Mouse (Mus musculus) hindbrain, embryonic 12.5 days (tissue): ENCODE measurements around the gene Katnb1. TPM values are rescaled to one million over a fixed set of nuclear protein-coding genes. Genes with fewer than 3 reads are reported as not detected.
A peak's percentile ranks its signal among the peaks of the same experiment; 100 is the strongest.

Experiments
- ATAC-seq: fragments of 200-750 bp; cut with Nextera tagmentation; 2 replicates; pipeline ENCODE4 v1.8.0; 2017; ENCODE audit warnings: moderate TSS enrichment; ENCODE audit not compliant: low FRiP score
- H3K27ac ChIP-seq: fragments of 300-500 bp; sonication (generic); 2 replicates; pipeline ENCODE4 v1.5.1; 2016; ENCODE audit warnings: mild to moderate bottlenecking
- H3K27me3 ChIP-seq: fragments of 300-500 bp; sonication (generic); 2 replicates; pipeline ENCODE4 v1.6.1; 2016; ENCODE audit warnings: mild to moderate bottlenecking
- H3K36me3 ChIP-seq: fragments of 300-500 bp; sonication (generic); 2 replicates; pipeline ENCODE4 v1.6.1; 2016; ENCODE audit warnings: mild to moderate bottlenecking
- H3K4me1 ChIP-seq: fragments of 300-500 bp; sonication (generic); 2 replicates; pipeline ENCODE4 v1.6.1; 2016
- H3K4me2 ChIP-seq: fragments of 300-500 bp; sonication (generic); replicated peaks from 2 replicates; pipeline ENCODE4 v1.6.1; 2016; ENCODE audit warnings: mild to moderate bottlenecking
- H3K4me3 ChIP-seq: fragments of 300-500 bp; sonication (generic); 2 replicates; pipeline ENCODE4 v1.5.1; 2016; ENCODE audit warnings: mild to moderate bottlenecking
- H3K9ac ChIP-seq: fragments of 300-500 bp; sonication (generic); 2 replicates; pipeline ENCODE4 v1.6.1; 2016; ENCODE audit warnings: mild to moderate bottlenecking, moderate library complexity
- H3K9me3 ChIP-seq: fragments of 300-500 bp; sonication (generic); replicated peaks from 2 replicates; pipeline ENCODE4 v1.6.1; 2016; ENCODE audit warnings: mild to moderate bottlenecking
- WGBS: fragments of 180-500 bp; shearing (Covaris S2); methylation state at CpG from one replicate; pipeline ENCODE4 v1.1.7; 2016; 5-methylcytosine and 5-hydroxymethylcytosine counted together
- polyA plus RNA-seq: library from polyadenylated mRNA; unstranded; fragments of >200 nt; fragmentation: Nextera tagmentation; extraction: Ambion mirVana; gene quantifications from 2 replicates; pipeline ENCODE4 v1.2.1, GENCODE M21; 2016

The Katnb1 gene
- polyA plus RNA-seq, 1 experiment from 2014 or later, result 36.2 TPM

- Histone ChIP-seq H3K4me1 (no peaks in the 10 kb centered on the region), H3K4me3 (no peak overlapping the region), H3K9me3 (no peaks in the 10 kb centered on the region), H3K27ac (no peak overlapping the region), H3K27me3 (no peaks in the 10 kb centered on the region), H3K36me3 (peaks cover 92% of the 10 kb centered on the region), H3K4me2 (no peak overlapping the region), H3K9ac (no peak overlapping the region)
- no peak for ATAC-seq
- 95% methylated on average over 4 of the region's 4 CpGs for WGBS
Measured at GRCm38 (mm10) chr8:95093574-95093973, 12.6 kb downstream of the Katnb1 start.

- Histone ChIP-seq H3K36me3 (peaks cover 82% of the 10 kb centered on the region), H3K27me3 (no peaks in the 10 kb centered on the region), H3K9me3 (no peaks in the 10 kb centered on the region), H3K9ac (no peak overlapping the region), H3K4me2 (no peak overlapping the region), H3K4me1 (no peaks in the 10 kb centered on the region), H3K4me3 (no peak overlapping the region), H3K27ac (no peak overlapping the region)
- 32% methylated on average over 5 of the region's 5 CpGs for WGBS
- ATAC-seq, result peak; percentile 44; the same call in 1 of the 2 replicates
Measured at GRCm38 (mm10) chr8:95099009-95099408, 18.0 kb downstream of the Katnb1 start.

- H3K27me3 ChIP-seq, result no peaks in the 10 kb centered on the region
- H3K27ac ChIP-seq, result no peak overlapping the region
- no peak overlapping the region for H3K4me3 ChIP-seq
- WGBS, result 82% methylated on average over 4 of the region's 4 CpGs
- H3K9me3 ChIP-seq, result no peaks in the 10 kb centered on the region
- H3K36me3 ChIP-seq, result peaks cover 53% of the 10 kb centered on the region
- no peak overlapping the region for H3K4me2 ChIP-seq
- no peaks in the 10 kb centered on the region for H3K4me1 ChIP-seq
- no peak for ATAC-seq
- H3K9ac ChIP-seq, result no peak overlapping the region
Measured at GRCm38 (mm10) chr8:95101972-95102371, 21.0 kb downstream of the Katnb1 start.

GRCm38 (mm10) chr8:95107306-95107705 lies 26.3 kb downstream of the Katnb1 start:
- Histone ChIP-seq H3K36me3 (peaks cover 21% of the 10 kb centered on the region), H3K4me3 (no peak overlapping the region), H3K27me3 (no peaks in the 10 kb centered on the region), H3K9ac (no peak overlapping the region), H3K4me2 (no peak overlapping the region), H3K4me1 (no peaks in the 10 kb centered on the region), H3K27ac (no peak overlapping the region), H3K9me3 (no peaks in the 10 kb centered on the region)
- no peak for ATAC-seq
- WGBS, result 91% methylated on average over 13 of the region's 13 CpGs

- H3K4me1 ChIP-seq, result no peaks in the 10 kb centered on the region
- 94% methylated on average over 3 of the region's 3 CpGs for WGBS
- H3K9me3 ChIP-seq, result no peaks in the 10 kb centered on the region
Measured at GRCm38 (mm10) chr8:95112594-95112993, 31.6 kb downstream of the Katnb1 start.

GRCm38 (mm10) chr8:95113108-95113507 lies 32.1 kb downstream of the Katnb1 start:
- no peak overlapping the region for H3K9ac ChIP-seq
- no peak overlapping the region for H3K4me2 ChIP-seq
- no peak; the same call in 1 of the 2 replicates for ATAC-seq
- no peak overlapping the region for H3K27ac ChIP-seq
- no peaks in the 10 kb centered on the region for H3K9me3 ChIP-seq
- no peaks in the 10 kb centered on the region for H3K4me1 ChIP-seq
- 0 out of 2 replicates have a peak, but pooled peaks cover 8% of the 10 kb centered on the region for H3K36me3 ChIP-seq
- no peaks in the 10 kb centered on the region for H3K27me3 ChIP-seq
- H3K4me3 ChIP-seq, result no peak overlapping the region
- WGBS, result 70% methylated on average over 4 of the region's 4 CpGs

More at GRCm38 (mm10) chr8:95112594-95112993, 31.6 kb downstream of the Katnb1 start:
- ATAC-seq, result no peak
- H3K9ac ChIP-seq, result no peak overlapping the region
- no peak overlapping the region for H3K4me3 ChIP-seq
- H3K27me3 ChIP-seq, result no peaks in the 10 kb centered on the region
- 0 out of 2 replicates have a peak, but pooled peaks cover 12% of the 10 kb centered on the region for H3K36me3 ChIP-seq
- no peak overlapping the region for H3K4me2 ChIP-seq
- no peak overlapping the region for H3K27ac ChIP-seq

- H3K36me3 ChIP-seq, result 0 out of 2 replicates have a peak, but pooled peaks cover 7% of the 10 kb centered on the region
- ATAC-seq, result peak; percentile 60
- H3K27me3 ChIP-seq, result no peaks in the 10 kb centered on the region
- no peak overlapping the region for H3K4me3 ChIP-seq
- H3K9ac ChIP-seq, result no peak overlapping the region
- WGBS, result 67% methylated on average over 3 of the region's 3 CpGs
- no peak overlapping the region for H3K4me2 ChIP-seq
- H3K9me3 ChIP-seq, result no peaks in the 10 kb centered on the region
- H3K27ac ChIP-seq, result no peak overlapping the region
- H3K4me1 ChIP-seq, result no peaks in the 10 kb centered on the region
Measured at GRCm38 (mm10) chr8:95113750-95114149, 32.8 kb downstream of the Katnb1 start.

GRCm38 (mm10) chr8:95123455-95123854 lies 42.5 kb downstream of the Katnb1 start:
- WGBS, result 90% methylated on average over 5 of the region's 5 CpGs
- H3K4me1 ChIP-seq, result peaks cover 9% of the 10 kb centered on the region; the same call in 1 of the 2 replicates
- ATAC-seq, result no peak

GRCm38 (mm10) chr8:95126497-95126896 lies 45.5 kb downstream of the Katnb1 start:
- no peaks in the 10 kb centered on the region for H3K9me3 ChIP-seq
- H3K4me2 ChIP-seq, result no peak overlapping the region
- WGBS, result 83% methylated on average over 11 of the region's 11 CpGs
- H3K4me3 ChIP-seq, result no peak overlapping the region
- no peaks in the 10 kb centered on the region for H3K27me3 ChIP-seq
- no peak overlapping the region for H3K27ac ChIP-seq
- no peak for ATAC-seq
- peaks cover 9% of the 10 kb centered on the region; the same call in 1 of the 2 replicates for H3K4me1 ChIP-seq
- 0 out of 2 replicates have a peak, but pooled peaks cover 3% of the 10 kb centered on the region for H3K36me3 ChIP-seq
- no peak overlapping the region for H3K9ac ChIP-seq

More at GRCm38 (mm10) chr8:95123455-95123854, 42.5 kb downstream of the Katnb1 start:
- 0 out of 2 replicates have a peak, but pooled peaks cover 3% of the 10 kb centered on the region for H3K36me3 ChIP-seq
- no peak overlapping the region for H3K4me3 ChIP-seq
- no peaks in the 10 kb centered on the region for H3K9me3 ChIP-seq
- no peak overlapping the region for H3K27ac ChIP-seq
- no peak overlapping the region for H3K9ac ChIP-seq
- H3K4me2 ChIP-seq, result no peak overlapping the region
- H3K27me3 ChIP-seq, result no peaks in the 10 kb centered on the region

GRCm38 (mm10) chr8:95127658-95128057 lies 46.7 kb downstream of the Katnb1 start:
- peak; percentile 74 for ATAC-seq
- 63% methylated on average over 9 of the region's 9 CpGs for WGBS
- Histone ChIP-seq H3K4me2 (no peak overlapping the region), H3K9ac (peak overlapping the region; percentile 43; the same call in 1 of the 2 replicates), H3K4me1 (peaks cover 9% of the 10 kb centered on the region; the same call in 1 of the 2 replicates), H3K9me3 (no peaks in the 10 kb centered on the region), H3K4me3 (no peak overlapping the region), H3K36me3 (0 out of 2 replicates have a peak, but pooled peaks cover 3% of the 10 kb centered on the region), H3K27ac (no peak overlapping the region), H3K27me3 (no peaks in the 10 kb centered on the region)

GRCm38 (mm10) chr8:95128750-95129260 lies 47.8 kb downstream of the Katnb1 start:
- Histone ChIP-seq H3K27ac (no peak overlapping the region), H3K36me3 (0 out of 2 replicates have a peak, but pooled peaks cover 3% of the 10 kb centered on the region), H3K9me3 (no peaks in the 10 kb centered on the region), H3K27me3 (no peaks in the 10 kb centered on the region), H3K9ac (no peak overlapping the region; the same call in 1 of the 2 replicates), H3K4me2 (no peak overlapping the region), H3K4me3 (no peak overlapping the region), H3K4me1 (peaks cover 9% of the 10 kb centered on the region; the same call in 1 of the 2 replicates)
- no peak for ATAC-seq
- 89% methylated on average over 11 of the region's 11 CpGs for WGBS

GRCm38 (mm10) chr8:95130966-95131537 lies 50.1 kb downstream of the Katnb1 start:
- Histone ChIP-seq H3K4me1 (peaks cover 9% of the 10 kb centered on the region; the same call in 1 of the 2 replicates), H3K9me3 (no peaks in the 10 kb centered on the region), H3K27me3 (no peaks in the 10 kb centered on the region), H3K9ac (no peak overlapping the region), H3K4me2 (no peak overlapping the region), H3K27ac (no peak overlapping the region), H3K4me3 (no peak overlapping the region), H3K36me3 (0 out of 2 replicates have a peak, but pooled peaks cover 3% of the 10 kb centered on the region)
- 59% methylated on average over 15 of the region's 15 CpGs for WGBS
- no peak for ATAC-seq
